Mouse (Mus musculus): ENCODE data around the gene Tomt. TPM values are rescaled to one million over a fixed set of nuclear protein-coding genes. Genes with fewer than 3 reads are reported as not detected.

Tomt gene
- total RNA-seq, 1 experiment from 2014 or later = not detected

- no peak for DNase-seq
Observed at GRCm38 (mm10) chr7:101853816-101854215, 52.3 kb downstream of the Tomt start.

GRCm38 (mm10) chr7:101852846-101853245 is 53.3 kb downstream of the Tomt start:
- no peak for DNase-seq

- DNase-seq = no peak
Observed at GRCm38 (mm10) chr7:101851689-101852088, 54.5 kb downstream of the Tomt start.

Small RNAs within 50 kb of the gene (microRNA-seq; reads per million reads assigned to microRNA genes)
- 0 reads per million in 2 experiments for gene Gm22655

Other genes with a start within 250 kb of the Tomt start
- gene Clpb, start 242.7 kb downstream of the Tomt start, total RNA-seq (2021) = 97.0 and 101 TPM in 2 replicates
- 25.7 and 30.6 TPM in 2 replicates for gene Phox2a, start 88.0 kb downstream of the Tomt start, total RNA-seq (2021)
- gene Inppl1, start 68.1 kb downstream of the Tomt start, total RNA-seq (2021) = 87.3 and 87.4 TPM in 2 replicates
- 2.9 and 3.9 TPM in 2 replicates for gene Folr2, start 49.2 kb downstream of the Tomt start, total RNA-seq (2021)
- 24.0 and 27.0 TPM in 2 replicates for gene Anapc15, start 42.6 kb downstream of the Tomt start, total RNA-seq (2021)
- gene Folr1, start 35.6 kb downstream of the Tomt start, total RNA-seq (2021) = 2.6 and 3.0 TPM in 2 replicates
- gene Lamtor1, start 455 bp downstream of the Tomt start, total RNA-seq (2021) = 116 and 118 TPM in 2 replicates
- 6.0 and 7.3 TPM in 2 replicates for gene Lrrc51, start 27.5 kb upstream of the Tomt start, total RNA-seq (2021)
- gene Numa1, start 27.8 kb upstream of the Tomt start, total RNA-seq (2021) = 154 and 164 TPM in 2 replicates
- 5.6 and 5.8 TPM in 2 replicates for gene Il18bp, start 112.3 kb upstream of the Tomt start, total RNA-seq (2021)
- 30.4 and 32.0 TPM in 2 replicates for gene Rnf121, start 159.1 kb upstream of the Tomt start, total RNA-seq (2021)
- gene Xndc1, start 159.2 kb upstream of the Tomt start, total RNA-seq (2021) = 12.1 and 17.2 TPM in 2 replicates
- gene Xntrpc, start 159.4 kb upstream of the Tomt start, total RNA-seq (2021) = 1.2 and 1.5 TPM in 2 replicates
- gene Trpc2, start 176.8 kb upstream of the Tomt start, total RNA-seq (2021) = not detected in 2 replicates
- gene Art1, start 195.4 kb upstream of the Tomt start, total RNA-seq (2021) = not detected in 2 replicates
- 0.44 TPM in 1 of 2 replicates, not detected in the other for gene Art5, start 203.1 kb upstream of the Tomt start, total RNA-seq (2021)
- not detected in 2 replicates for gene Chrna10, start 210.5 kb upstream of the Tomt start, total RNA-seq (2021)

Data from adrenal gland, postnatal 14 days (tissue).